Mouse (Mus musculus): ENCODE data around the gene E130114P18Rik.

The E130114P18Rik gene

GRCm38 (mm10) chr4:97752276-97753010, 25.4 kb downstream of the E130114P18Rik start:
- no peak for DNase-seq (ENCODE audit: low read depth, low spot score)

- DNase-seq (ENCODE audit: low read depth, low spot score): no peak
Measured at GRCm38 (mm10) chr4:97751483-97752251, 26.2 kb downstream of the E130114P18Rik start.

DNA sequence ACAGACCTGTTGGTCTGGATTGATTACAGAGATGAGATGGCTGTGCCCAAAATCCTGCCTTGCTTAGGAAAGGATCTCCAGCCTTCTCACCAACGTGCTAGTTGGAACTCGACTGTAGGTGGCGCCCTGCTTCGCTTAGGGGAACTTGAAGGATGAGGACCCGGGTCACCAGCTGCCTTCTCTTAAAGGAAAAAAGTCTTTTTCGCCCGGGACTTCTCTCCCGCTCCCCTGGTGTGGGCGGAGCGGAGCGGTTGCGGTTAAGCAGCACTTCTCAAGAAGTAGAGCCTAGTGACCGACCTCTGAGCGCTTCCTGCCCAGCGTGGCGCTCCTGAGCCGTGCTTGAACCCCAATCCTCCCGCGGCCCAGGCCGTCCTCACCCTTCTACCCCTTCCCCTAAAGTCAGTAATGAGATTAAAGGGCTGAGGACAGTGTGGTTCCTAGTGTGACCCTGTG, 26.8 kb downstream of the E130114P18Rik start:
- no peak for DNase-seq (ENCODE audit: low read depth, low spot score)

DNA sequence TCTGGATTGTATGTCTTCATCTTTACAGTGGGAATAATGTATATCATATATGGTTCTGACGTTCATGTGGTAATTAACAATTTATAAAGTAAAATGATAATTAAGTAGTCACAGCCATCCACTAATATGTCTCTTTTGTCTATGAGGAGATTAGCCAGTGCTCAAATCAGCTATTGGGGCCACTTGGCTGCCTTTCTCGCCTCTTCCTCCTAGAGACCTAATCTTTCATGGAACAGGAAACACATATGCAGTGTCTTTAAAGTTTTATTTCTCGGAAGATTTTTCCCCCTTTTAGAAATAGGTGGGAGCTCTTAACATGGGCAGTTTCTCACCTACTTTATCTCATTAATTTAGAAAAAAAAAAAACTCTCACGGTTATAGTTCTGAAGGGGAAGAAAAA, 27.5 kb downstream of the E130114P18Rik start:
- no peak for DNase-seq (ENCODE audit: low read depth, low spot score)

DNA sequence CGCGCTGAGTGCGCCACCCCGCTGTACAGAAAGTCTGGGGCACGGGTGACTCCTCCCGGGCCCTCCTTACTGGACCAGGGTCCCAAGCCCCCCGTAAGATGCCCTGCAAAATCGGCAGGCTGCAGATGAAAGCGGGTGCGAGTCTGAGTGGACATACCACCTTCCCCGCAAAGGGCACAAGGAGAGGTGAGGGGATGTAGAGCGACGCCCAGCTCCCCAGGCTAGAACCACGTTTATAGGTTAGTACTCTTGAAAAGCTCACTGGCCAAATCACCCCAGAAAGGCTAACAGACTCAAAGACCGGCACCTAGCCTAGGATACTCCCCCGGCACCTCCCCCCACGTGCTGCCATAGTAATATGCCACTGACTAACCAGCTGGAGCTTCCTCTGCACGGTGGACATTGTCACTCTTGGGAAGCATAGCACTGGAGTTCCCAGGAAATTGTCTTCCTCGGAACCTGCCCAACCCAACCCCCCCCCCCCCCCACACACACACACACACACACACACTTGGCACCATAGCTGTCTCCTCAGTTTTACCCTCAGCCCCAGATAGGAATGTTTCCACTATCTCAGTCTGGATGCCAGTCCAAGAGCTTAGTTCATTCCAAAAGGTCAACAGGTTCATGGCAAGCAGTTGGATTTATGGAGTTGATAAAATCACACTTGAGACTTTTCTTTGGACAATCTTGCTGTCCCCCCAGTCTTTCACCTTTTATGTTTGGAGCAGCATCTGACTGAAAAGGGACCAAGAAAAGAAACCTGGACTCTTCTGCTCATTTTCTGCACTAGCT, 31.6 kb downstream of the E130114P18Rik start:
- no peak for DNase-seq (ENCODE audit: low read depth, low spot score)

GRCm38 (mm10) chr4:97745296-97746105, 32.4 kb downstream of the E130114P18Rik start:
- peak; percentile 36 for DNase-seq (ENCODE audit: low read depth, low spot score)

- DNase-seq (ENCODE audit: low read depth, low spot score): no peak
Measured at GRCm38 (mm10) chr4:97743932-97744331, 33.9 kb downstream of the E130114P18Rik start.

GRCm38 (mm10) chr4:97733392-97733791, 44.5 kb downstream of the E130114P18Rik start:
- no peak for DNase-seq (ENCODE audit: low read depth, low spot score)

- DNase-seq (ENCODE audit: low read depth, low spot score): no peak
Measured at GRCm38 (mm10) chr4:97730416-97730815, 47.5 kb downstream of the E130114P18Rik start.

DNA sequence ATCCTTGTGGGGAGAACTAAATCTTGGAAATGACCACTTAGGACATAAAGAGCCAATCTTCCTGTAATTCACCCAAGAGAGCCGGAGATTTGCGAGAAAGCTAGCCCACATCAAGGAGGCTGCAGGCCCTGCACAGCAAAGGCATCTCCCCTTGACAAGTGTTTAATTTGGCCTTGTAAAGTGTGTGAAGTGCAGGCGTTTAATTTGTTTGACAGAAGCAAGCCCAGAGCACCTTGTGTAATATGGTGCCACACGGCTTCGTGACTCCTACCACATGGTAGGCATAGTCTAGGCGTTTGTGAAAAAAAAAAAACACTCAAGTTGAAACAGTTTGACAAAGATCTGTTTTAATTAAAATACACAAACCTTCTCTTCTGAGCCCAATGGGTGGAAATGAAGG, 47.9 kb downstream of the E130114P18Rik start:
- no peak for DNase-seq (ENCODE audit: low read depth, low spot score)

- no peak for DNase-seq (ENCODE audit: low read depth, low spot score)
Measured at GRCm38 (mm10) chr4:97728520-97728919, 49.4 kb downstream of the E130114P18Rik start.

GRCm38 (mm10) chr4:97723374-97723773, 54.5 kb downstream of the E130114P18Rik start:
- no peak for DNase-seq (ENCODE audit: low read depth, low spot score)

- no peak for DNase-seq (ENCODE audit: low read depth, low spot score)
Measured at GRCm38 (mm10) chr4:97722666-97723065, 55.2 kb downstream of the E130114P18Rik start.

DNA sequence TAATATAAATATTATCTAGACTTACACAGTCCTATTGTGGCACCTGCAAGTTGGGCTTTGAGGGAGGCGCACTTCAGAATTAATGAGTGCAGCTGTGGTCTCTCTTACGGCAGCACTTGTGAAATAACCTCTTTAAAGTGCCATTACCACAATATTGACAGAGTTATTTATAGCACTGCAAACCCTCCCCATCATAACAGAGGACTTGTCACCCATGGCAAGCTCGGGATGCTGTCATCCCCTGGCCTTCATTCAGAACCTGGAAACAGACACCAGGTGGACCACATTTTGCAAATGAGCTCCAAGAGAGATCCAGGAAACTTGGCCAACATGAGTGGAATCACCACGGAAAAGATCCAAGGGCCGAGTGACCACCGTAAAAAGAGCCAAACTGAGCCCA, 63.3 kb downstream of the E130114P18Rik start:
- DNase-seq (ENCODE audit: low read depth, low spot score): no peak

DNA sequence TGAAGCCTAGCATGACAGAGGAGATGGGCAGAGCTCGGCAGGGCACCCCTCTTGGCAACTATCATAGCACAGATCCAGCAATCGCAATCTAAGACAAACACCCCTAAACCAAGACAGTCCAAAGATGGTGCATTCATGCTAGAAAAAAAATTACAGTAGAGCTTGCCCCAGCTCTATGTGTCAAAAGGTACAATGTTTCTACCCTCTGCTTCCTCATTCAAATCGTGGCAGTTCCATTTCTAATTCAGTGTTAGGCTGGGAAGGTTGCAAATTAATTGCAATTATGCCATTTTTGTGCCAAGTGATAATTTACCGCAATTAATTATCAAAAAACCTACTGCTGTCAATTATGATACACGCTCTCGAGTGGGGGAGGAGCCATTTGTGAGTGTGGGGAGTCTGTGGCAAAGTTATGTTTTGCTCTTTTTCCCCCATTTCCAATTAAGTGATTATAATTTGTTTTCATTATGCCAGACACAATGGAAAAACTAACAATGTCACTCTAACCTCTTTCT, 63.7 kb downstream of the E130114P18Rik start:
- no peak for DNase-seq (ENCODE audit: low read depth, low spot score)

GRCm38 (mm10) chr4:97712547-97712946, 65.3 kb downstream of the E130114P18Rik start:
- DNase-seq (ENCODE audit: low read depth, low spot score): no peak

- DNase-seq (ENCODE audit: low read depth, low spot score): no peak
Measured at GRCm38 (mm10) chr4:97710048-97710765, 67.7 kb downstream of the E130114P18Rik start.

- DNase-seq (ENCODE audit: low read depth, low spot score): no peak
Measured at GRCm38 (mm10) chr4:97707373-97708152, 70.3 kb downstream of the E130114P18Rik start.
